Mouse (Mus musculus): ENCODE data around the gene Hlx.

- TF ChIP-seq CTCF (IDR thresholded peaks at IDR 0.05; ENCODE audit: control insufficient read depth, insufficient read depth, insufficient read length) (no peak), USF1 (IDR thresholded peaks at IDR 0.05; ENCODE audit: low read depth) (no peak)
These were observed 30.5 kb upstream of the Hlx start for GRCm38 (mm10) chr1:184762941-184763340.
